Mouse (Mus musculus): ENCODE data around the gene Osr1.

Gene Osr1

GRCm38 (mm10) chr12:9569971-9570370 lies at the start of gene Osr1:
TSS of gene Osr1 (plus strand) at chr12:9570116.
- DNase-seq: peak; percentile 62

- no peak for DNase-seq
Observed at GRCm38 (mm10) chr12:9550328-9550727, 19.6 kb upstream of the Osr1 start.

- no peak for DNase-seq
Observed at GRCm38 (mm10) chr12:9564956-9565355, 5.0 kb upstream of the Osr1 start.

GRCm38 (mm10) chr12:9570496-9570995 lies 630 bp downstream of the Osr1 start:
- DNase-seq: no peak

- no peak for DNase-seq
Observed at GRCm38 (mm10) chr12:9571276-9571940, 1.5 kb downstream of the Osr1 start.

GRCm38 (mm10) chr12:9572022-9572421 lies 2.1 kb downstream of the Osr1 start:
- DNase-seq: no peak

GRCm38 (mm10) chr12:9573682-9574081 lies 3.8 kb downstream of the Osr1 start:
- DNase-seq: no peak

GRCm38 (mm10) chr12:9574244-9574871 lies 4.4 kb downstream of the Osr1 start:
- DNase-seq: no peak

- no peak for DNase-seq
Observed at GRCm38 (mm10) chr12:9575158-9576042, 5.5 kb downstream of the Osr1 start.

- DNase-seq: no peak
Observed at GRCm38 (mm10) chr12:9576043-9576538, 6.2 kb downstream of the Osr1 start.

- DNase-seq: no peak
Observed at GRCm38 (mm10) chr12:9577610-9578009, 7.7 kb downstream of the Osr1 start.

GRCm38 (mm10) chr12:9578591-9578990 lies 8.7 kb downstream of the Osr1 start:
- DNase-seq: no peak

GRCm38 (mm10) chr12:9579301-9580030 lies 9.6 kb downstream of the Osr1 start:
- no peak for DNase-seq

GRCm38 (mm10) chr12:9580041-9580905 lies 10.4 kb downstream of the Osr1 start:
- no peak for DNase-seq

GRCm38 (mm10) chr12:9581011-9581410 lies 11.1 kb downstream of the Osr1 start:
- DNase-seq: no peak

GRCm38 (mm10) chr12:9581506-9581905 lies 11.6 kb downstream of the Osr1 start:
- DNase-seq: no peak

- DNase-seq: no peak
Observed at GRCm38 (mm10) chr12:9582248-9582995, 12.5 kb downstream of the Osr1 start.

GRCm38 (mm10) chr12:9583380-9583779 lies 13.5 kb downstream of the Osr1 start:
- DNase-seq: no peak

- DNase-seq: no peak
Observed at GRCm38 (mm10) chr12:9584366-9585084, 14.6 kb downstream of the Osr1 start.

- no peak for DNase-seq
Observed at GRCm38 (mm10) chr12:9585085-9585453, 15.2 kb downstream of the Osr1 start.

Data from right cerebral cortex, adult 18-20 months (tissue).